Mouse (Mus musculus) neural tube, embryonic 12.5 days (tissue): ENCODE measurements around the gene Tom1. TPM values are rescaled to one million over a fixed set of nuclear protein-coding genes. Genes with fewer than 3 reads are reported as not detected.

Source experiments
- ATAC-seq: fragments of 200-750 bp; cut with Nextera tagmentation; 2 replicates; pipeline ENCODE4 v1.8.0; 2017; ENCODE audit warnings: low read depth, mild to moderate bottlenecking, moderate TSS enrichment, moderate library complexity; ENCODE audit not compliant: low FRiP score
- H3K27ac ChIP-seq: fragments of 300-500 bp; sonication (generic); 2 replicates; pipeline ENCODE4 v1.5.1; 2016
- H3K27me3 ChIP-seq: fragments of 300-500 bp; sonication (generic); replicated peaks from 2 replicates; pipeline ENCODE4 v1.6.1; 2016; ENCODE audit warnings: mild to moderate bottlenecking
- H3K36me3 ChIP-seq: fragments of 300-500 bp; sonication (generic); 2 replicates; pipeline ENCODE4 v1.6.1; 2016; ENCODE audit warnings: mild to moderate bottlenecking
- H3K4me1 ChIP-seq: fragments of 300-500 bp; sonication (generic); 2 replicates; pipeline ENCODE4 v1.6.1; 2016
- H3K4me2 ChIP-seq: fragments of 300-500 bp; sonication (generic); replicated peaks from 2 replicates; pipeline ENCODE4 v1.6.1; 2016; ENCODE audit warnings: mild to moderate bottlenecking
- H3K4me3 ChIP-seq: fragments of 300-500 bp; sonication (generic); 2 replicates; pipeline ENCODE4 v1.5.1; 2016
- H3K9ac ChIP-seq: fragments of 300-500 bp; sonication (generic); 2 replicates; pipeline ENCODE4 v1.6.1; 2016; ENCODE audit warnings: mild to moderate bottlenecking
- H3K9me3 ChIP-seq: fragments of 300-500 bp; sonication (generic); 2 replicates; pipeline ENCODE4 v1.6.1; 2016; ENCODE audit warnings: mild to moderate bottlenecking
- WGBS: fragments of 180-500 bp; shearing (Covaris S2); methylation state at CpG from one replicate; pipeline ENCODE4 v1.1.7; 2016; 5-methylcytosine and 5-hydroxymethylcytosine counted together
- polyA plus RNA-seq: library from polyadenylated mRNA; unstranded; fragments of >200 nt; fragmentation: Nextera tagmentation; extraction: Ambion mirVana; gene quantifications from 2 replicates; pipeline ENCODE4 v1.2.1, GENCODE M21; 2016

Gene Tom1
- polyA plus RNA-seq, 1 experiment from 2014 or later = 32.1 TPM

DNA sequence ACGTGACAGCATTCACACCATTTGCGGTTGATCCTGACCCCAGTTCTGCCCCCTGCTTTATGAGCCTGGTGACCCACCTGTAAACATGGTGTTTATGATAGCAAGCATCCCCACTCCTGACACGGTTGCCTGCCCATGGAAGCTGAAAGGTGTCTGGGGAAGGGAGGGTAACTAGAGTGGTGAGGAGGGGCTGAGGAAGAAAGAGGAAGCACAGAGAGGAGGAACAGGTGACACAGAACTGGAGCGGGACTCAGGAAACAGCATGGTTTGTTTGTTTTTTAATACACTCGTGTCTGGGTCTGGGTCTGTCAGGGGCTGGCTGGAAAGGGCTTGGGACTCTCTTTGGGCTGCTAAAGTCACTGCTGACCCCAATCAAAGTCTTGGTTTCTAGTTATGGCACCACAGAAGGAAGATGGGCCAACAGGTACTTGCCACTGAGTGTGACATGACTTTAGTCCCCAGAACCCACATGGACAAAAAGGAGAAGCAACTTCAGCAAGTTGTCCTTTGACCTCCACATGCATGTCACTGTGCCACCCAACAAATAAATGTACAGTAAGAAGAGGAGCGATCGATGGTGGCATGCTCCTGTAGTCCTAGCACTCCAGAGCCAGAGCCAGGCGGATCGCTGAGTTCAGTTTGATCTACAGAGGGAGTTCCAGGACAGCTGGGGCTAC is 48.0 kb downstream of the Tom1 start:
- ATAC-seq = no peak
- Histone ChIP-seq H3K9me3 (no peaks in the 10 kb centered on the region), H3K27ac (no peak overlapping the region), H3K4me2 (no peak overlapping the region), H3K36me3 (no peaks in the 10 kb centered on the region), H3K9ac (no peak overlapping the region), H3K4me1 (peaks cover 4% of the 10 kb centered on the region; the same call in 1 of the 2 replicates), H3K4me3 (no peak overlapping the region), H3K27me3 (no peaks in the 10 kb centered on the region)
- WGBS = 84% methylated on average over 9 of the region's 9 CpGs

- ATAC-seq = no peak
- Histone ChIP-seq H3K36me3 (no peaks in the 10 kb centered on the region), H3K4me2 (no peak overlapping the region), H3K4me1 (peaks cover 4% of the 10 kb centered on the region; the same call in 1 of the 2 replicates), H3K27ac (no peak overlapping the region), H3K4me3 (no peak overlapping the region), H3K27me3 (no peaks in the 10 kb centered on the region), H3K9me3 (no peaks in the 10 kb centered on the region), H3K9ac (no peak overlapping the region)
- WGBS = 81% methylated on average over 6 of the region's 6 CpGs
Observed at GRCm38 (mm10) chr8:75082181-75082805, 48.8 kb downstream of the Tom1 start.

- H3K9ac ChIP-seq = peak overlapping the region; percentile 21; the same call in 1 of the 2 replicates
- H3K27me3 ChIP-seq = no peaks in the 10 kb centered on the region
- H3K9me3 ChIP-seq = no peaks in the 10 kb centered on the region
- peaks cover 5% of the 10 kb centered on the region for H3K4me1 ChIP-seq
- peak; percentile 92 for ATAC-seq
- H3K27ac ChIP-seq = no peak overlapping the region
- peak overlapping the region; percentile 51 for H3K4me2 ChIP-seq
- WGBS = 9% methylated on average over 17 of the region's 17 CpGs
- H3K4me3 ChIP-seq = peak overlapping the region; percentile 11; the same call in 1 of the 2 replicates
- H3K36me3 ChIP-seq = no peaks in the 10 kb centered on the region
Observed at GRCm38 (mm10) chr8:75083846-75084245, 50.3 kb downstream of the Tom1 start.

DNA sequence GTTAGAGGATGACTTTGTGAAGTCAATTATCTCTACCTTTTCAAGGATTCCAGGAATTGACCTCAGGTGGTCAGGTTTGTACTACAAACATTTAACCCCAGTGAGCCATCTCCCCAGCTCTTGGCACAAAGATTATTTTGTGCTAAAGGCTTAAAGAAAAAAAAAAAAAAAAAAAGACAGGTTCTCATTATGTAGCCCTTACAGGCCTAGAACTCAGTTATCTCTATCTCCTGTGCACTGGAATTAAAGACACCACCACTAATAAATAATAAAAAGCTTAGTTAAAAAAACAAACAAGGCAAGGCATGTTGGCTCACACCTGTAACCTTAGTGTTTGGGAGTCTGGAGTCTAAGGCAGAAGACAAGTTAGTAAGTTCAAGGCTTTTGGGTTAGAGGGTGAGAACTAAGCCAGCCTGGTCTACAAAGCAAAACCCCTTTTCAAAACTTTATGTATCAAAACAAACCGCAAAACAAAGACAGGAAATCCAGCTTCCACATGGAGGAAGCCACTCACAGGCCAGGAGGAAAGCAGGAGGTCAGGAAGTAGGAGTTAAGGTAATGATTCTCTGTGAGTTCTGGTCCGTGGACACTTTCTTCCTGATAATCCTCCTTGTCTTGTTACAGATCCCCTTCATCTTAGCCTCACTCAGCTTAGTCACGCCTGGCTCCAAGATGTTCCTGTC is 51.0 kb downstream of the Tom1 start:
- H3K27ac ChIP-seq = no peak overlapping the region
- peak overlapping the region; percentile 51 for H3K4me2 ChIP-seq
- no peak overlapping the region for H3K4me3 ChIP-seq
- no peaks in the 10 kb centered on the region for H3K9me3 ChIP-seq
- no peak for ATAC-seq
- no peak overlapping the region for H3K9ac ChIP-seq
- 90% methylated on average over 3 of the region's 3 CpGs for WGBS
- H3K27me3 ChIP-seq = no peaks in the 10 kb centered on the region
- no peaks in the 10 kb centered on the region for H3K36me3 ChIP-seq
- peaks cover 11% of the 10 kb centered on the region for H3K4me1 ChIP-seq

DNA sequence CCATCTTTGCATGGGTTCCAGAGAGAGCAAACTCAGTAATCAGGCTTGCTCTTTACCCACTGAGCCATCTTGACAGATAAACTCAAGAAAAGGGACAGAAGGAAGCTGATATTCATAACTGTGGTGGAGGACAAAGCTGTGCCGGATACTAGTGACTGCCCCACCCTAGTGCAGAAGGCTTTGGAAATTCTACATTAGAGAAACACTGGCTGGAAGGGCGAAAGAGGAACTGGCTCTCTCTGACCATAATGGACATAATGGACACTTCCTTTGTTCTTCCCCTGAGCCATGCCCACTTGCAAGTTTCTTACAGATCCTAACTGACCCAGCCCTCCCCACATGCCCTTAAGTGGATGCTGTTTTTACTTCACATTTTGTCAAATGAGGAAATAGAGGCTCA is 52.5 kb downstream of the Tom1 start:
- WGBS = 82% methylated on average over 2 of the region's 2 CpGs

DNA sequence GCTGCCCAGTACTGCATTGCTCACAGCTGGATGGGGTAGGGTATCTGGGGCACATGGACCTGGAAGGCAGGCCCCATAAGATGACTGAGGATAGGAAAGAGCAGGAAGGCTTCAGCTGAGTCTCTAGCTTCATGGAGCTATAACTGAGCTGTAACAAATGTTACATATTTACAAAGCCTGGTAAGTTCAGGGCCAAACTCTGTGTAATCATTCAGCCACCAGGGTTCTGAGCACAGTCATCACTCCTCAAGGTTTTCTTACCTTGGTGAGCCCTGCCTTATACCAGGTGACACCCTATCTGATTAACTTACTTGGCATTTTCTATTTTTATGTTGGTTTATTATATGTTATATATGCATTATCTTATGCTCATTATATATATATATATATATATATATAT is 53.6 kb downstream of the Tom1 start:
- no peak for ATAC-seq

More for the DNA sequence above, 52.5 kb downstream of the Tom1 start:
- H3K36me3 ChIP-seq = no peaks in the 10 kb centered on the region
- H3K27me3 ChIP-seq = no peaks in the 10 kb centered on the region
- no peak overlapping the region for H3K4me3 ChIP-seq
- H3K27ac ChIP-seq = no peak overlapping the region
- H3K4me1 ChIP-seq = peaks cover 13% of the 10 kb centered on the region
- no peak for ATAC-seq
- no peak overlapping the region for H3K9ac ChIP-seq
- H3K9me3 ChIP-seq = no peaks in the 10 kb centered on the region
- no peak overlapping the region for H3K4me2 ChIP-seq

GRCm38 (mm10) chr8:75088989-75089881 is 55.7 kb downstream of the Tom1 start:
- Histone ChIP-seq H3K9me3 (no peaks in the 10 kb centered on the region), H3K27me3 (no peaks in the 10 kb centered on the region), H3K4me1 (peaks cover 13% of the 10 kb centered on the region), H3K36me3 (no peaks in the 10 kb centered on the region), H3K9ac (no peak overlapping the region), H3K4me2 (peak overlapping the region; percentile 25; the same call in 1 of the 2 replicates), H3K4me3 (no peak overlapping the region), H3K27ac (no peak overlapping the region)
- no peak for ATAC-seq
- 29% methylated on average over 6 of the region's 6 CpGs for whole genome bisulfite sequencing

More for the DNA sequence above, 53.6 kb downstream of the Tom1 start:
- Histone ChIP-seq H3K9ac (no peak overlapping the region), H3K27ac (no peak overlapping the region), H3K4me3 (no peak overlapping the region), H3K4me2 (no peak overlapping the region), H3K27me3 (no peaks in the 10 kb centered on the region), H3K9me3 (no peaks in the 10 kb centered on the region), H3K4me1 (peaks cover 13% of the 10 kb centered on the region), H3K36me3 (no peaks in the 10 kb centered on the region)

DNA sequence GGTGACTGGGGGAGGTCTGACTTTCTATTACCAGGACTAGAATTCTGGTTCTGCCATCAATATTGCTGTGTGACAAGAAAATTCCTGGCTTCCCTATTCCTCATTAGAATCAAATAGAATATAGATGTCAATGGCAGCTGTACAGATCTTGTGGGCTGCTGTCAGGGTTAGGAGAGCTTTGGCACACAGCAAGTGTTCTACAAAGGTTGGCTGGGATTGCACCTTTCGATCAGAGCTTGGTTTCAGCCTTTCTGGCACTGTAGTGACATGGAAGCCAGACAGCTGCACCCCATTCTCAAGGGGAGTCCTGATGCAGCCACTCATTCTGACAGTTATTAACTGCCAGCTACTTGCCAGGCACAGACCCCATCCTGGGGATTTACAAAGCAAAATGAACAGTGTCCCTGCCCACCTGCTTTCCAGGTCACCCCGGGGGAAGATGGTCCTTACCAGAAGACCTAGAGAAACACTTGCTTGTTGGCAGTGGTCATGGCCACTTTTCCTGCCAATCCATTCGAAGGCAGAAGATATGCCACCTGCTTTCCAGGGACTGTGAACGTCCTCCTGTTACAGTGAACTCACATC is 57.4 kb downstream of the Tom1 start:
- Histone ChIP-seq H3K27ac (no peak overlapping the region), H3K27me3 (no peaks in the 10 kb centered on the region), H3K4me3 (no peak overlapping the region), H3K4me1 (peaks cover 13% of the 10 kb centered on the region), H3K4me2 (no peak overlapping the region), H3K9ac (no peak overlapping the region), H3K9me3 (no peaks in the 10 kb centered on the region), H3K36me3 (no peaks in the 10 kb centered on the region)
- ATAC-seq = no peak
- WGBS = 85% methylated on average over 4 of the region's 4 CpGs

DNA sequence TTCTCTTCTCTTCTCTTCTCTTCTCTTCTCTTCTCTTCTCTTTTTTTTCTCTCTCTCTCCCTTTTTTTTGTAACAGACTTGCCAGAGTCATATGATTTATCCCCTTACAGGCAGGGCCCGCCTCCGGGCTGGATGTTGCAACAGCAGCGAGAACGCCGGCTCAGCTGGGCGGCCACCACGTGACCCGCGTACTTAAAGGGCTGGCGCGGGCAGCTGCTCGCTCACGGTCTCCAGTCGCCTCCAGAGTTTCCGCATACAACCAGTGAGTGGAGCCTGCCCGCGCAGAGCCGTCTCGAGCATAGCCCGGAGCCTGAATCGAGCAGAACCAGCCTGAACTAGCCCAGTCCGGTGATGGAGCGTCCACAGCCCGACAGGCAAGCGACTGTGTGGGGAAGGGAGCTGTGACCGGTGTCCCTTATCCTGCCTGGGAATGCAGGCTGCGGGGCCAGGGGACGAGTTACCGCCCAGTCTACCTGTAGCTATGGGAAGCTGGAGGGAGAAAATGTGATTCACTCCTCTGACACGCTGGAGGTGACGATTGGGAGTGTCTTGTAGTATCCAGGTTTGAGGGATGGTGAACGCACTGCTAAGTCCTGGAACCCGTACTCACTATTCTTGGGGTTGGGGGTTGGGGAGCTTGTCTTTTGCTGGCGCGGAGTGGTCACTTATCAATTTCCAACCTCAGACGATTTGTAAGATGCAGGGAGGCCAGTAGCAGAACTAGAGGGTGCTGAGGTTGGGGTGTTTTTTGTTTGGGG is 60.1 kb downstream of the Tom1 start, which contains the start of gene Hmox1:
TSS of gene Hmox1 (plus strand) at position 223 of the 758 bp plus-strand sequence.
- H3K4me1 ChIP-seq = peaks cover 13% of the 10 kb centered on the region
- no peaks in the 10 kb centered on the region for H3K27me3 ChIP-seq
- H3K9ac ChIP-seq = peak within 1 kb of the TSS; percentile 48; the same call in 1 of the 2 replicates
- H3K4me3 ChIP-seq = peak within 1 kb of the TSS; percentile 41
- H3K9me3 ChIP-seq = no peaks in the 10 kb centered on the region
- no peak within 1 kb of the TSS for H3K27ac ChIP-seq
- under 1% methylated on average over 36 of the region's 36 CpGs for WGBS
- peak; percentile 94 for ATAC-seq
- peak within 1 kb of the TSS; percentile 70 for H3K4me2 ChIP-seq
- H3K36me3 ChIP-seq = peaks cover 4% of the 10 kb centered on the region; the same call in 1 of the 2 replicates

GRCm38 (mm10) chr8:75102956-75103355 is 69.5 kb downstream of the Tom1 start:
- no peaks in the 10 kb centered on the region for H3K4me1 ChIP-seq
- no peak overlapping the region for H3K4me3 ChIP-seq
- WGBS = 92% methylated on average over 4 of the region's 4 CpGs
- no peaks in the 10 kb centered on the region for H3K9me3 ChIP-seq
- H3K9ac ChIP-seq = no peak overlapping the region
- H3K27ac ChIP-seq = no peak overlapping the region
- no peak overlapping the region for H3K4me2 ChIP-seq
- no peak for ATAC-seq
- no peaks in the 10 kb centered on the region for H3K36me3 ChIP-seq
- H3K27me3 ChIP-seq = no peaks in the 10 kb centered on the region

DNA sequence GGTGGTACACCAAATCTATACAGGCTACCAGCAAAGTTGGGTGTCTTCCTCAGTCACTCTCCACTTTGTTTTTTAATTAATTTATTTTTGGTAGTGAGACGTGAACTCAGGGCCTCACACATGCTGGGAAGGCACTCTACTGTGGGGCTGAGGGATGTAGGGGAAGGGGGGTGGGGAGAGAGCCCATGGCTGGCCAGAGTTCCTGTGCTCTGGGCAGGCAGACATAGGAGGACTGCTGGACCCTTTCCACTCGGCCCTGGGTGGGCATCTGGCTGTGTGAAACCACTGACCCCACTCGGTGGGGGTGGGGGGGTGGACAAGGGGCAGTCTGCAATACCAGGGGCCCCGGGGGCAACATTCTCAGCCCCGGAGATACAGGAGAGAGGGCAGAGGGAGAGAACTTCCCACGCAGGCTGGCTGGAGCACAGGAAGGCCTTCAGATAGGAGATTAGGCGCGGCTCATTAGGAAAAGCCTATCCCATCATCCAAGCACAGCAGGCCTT is 69.9 kb downstream of the Tom1 start:
- H3K27ac ChIP-seq = no peak overlapping the region
- 21% methylated on average over 8 of the region's 8 CpGs for WGBS
- ATAC-seq = no peak

More for the DNA sequence above, 69.9 kb downstream of the Tom1 start:
- Histone ChIP-seq H3K36me3 (no peaks in the 10 kb centered on the region), H3K4me3 (no peak overlapping the region), H3K9me3 (no peaks in the 10 kb centered on the region), H3K4me2 (no peak overlapping the region), H3K27me3 (no peaks in the 10 kb centered on the region), H3K4me1 (no peaks in the 10 kb centered on the region), H3K9ac (0 out of 2 replicates have a peak overlapping the region, but pooled peaks have one; percentile 29)
